Mouse (Mus musculus): ENCODE data around the gene Tmem201.

GRCm38 (mm10) chr4:149689822-149690700 lies 47.8 kb downstream of the Tmem201 start:
- no peak for TF ChIP-seq GATA2 (IDR thresholded peaks at IDR 0.05; ENCODE audit: borderline replicate concordance, low read depth, low read length)
- no peak for TF ChIP-seq CTCF (IDR thresholded peaks at IDR 0.05; ENCODE audit: low read depth, low read length)
